Mouse (Mus musculus): ENCODE measurements around the gene Gm49321. TPM values are rescaled to one million over a fixed set of nuclear protein-coding genes. Genes with fewer than 3 reads are reported as not detected.

The Gm49321 gene
- polyA plus RNA-seq (2014; fragmentation: Nextera tagmentation; extraction: Ambion mirVana) = 15.3 and 19.5 TPM in 2 replicates

- Histone ChIP-seq H3K4me2 (ENCODE audit: low read depth, low read length, severe bottlenecking) (no peak within 1 kb of the TSS), H3K27ac (ENCODE audit: low read depth, low read length) (no peak within 1 kb of the TSS), H3K4me1 (replicated peaks; ENCODE audit: control insufficient read depth, insufficient read depth, low read length) (no peaks in the 10 kb centered on the region), H3K9me3 (ENCODE audit: control insufficient read depth, low read length) (no peaks in the 10 kb centered on the region), H3K4me3 (ENCODE audit: low read depth, low read length) (no peak within 1 kb of the TSS), H3K27me3 (ENCODE audit: control insufficient read depth, insufficient read depth, low read length) (no peaks in the 10 kb centered on the region), H3K36me3 (ENCODE audit: control insufficient read depth, insufficient read depth, low read length) (peaks cover 2% of the 10 kb centered on the region), H3K9ac (ENCODE audit: low read length) (no peak within 1 kb of the TSS)
- ATAC-seq (replicated peaks; ENCODE audit: low FRiP score) = no peak
- WGBS = 94% methylated on average over 1 of the region's 1 CpGs
- DNase-seq (ENCODE audit: low spot score) = no peak
Measured at GRCm38 (mm10) chr12:73937353-73937752, at the start of gene Gm49321. Gene Gm49321, plus strand, starts transcription at chr12:73937653.

- DNase-seq (ENCODE audit: low spot score) (no peak), ATAC-seq (replicated peaks; ENCODE audit: low FRiP score) (no peak)
- 90% methylated on average over 8 of the region's 8 CpGs for WGBS
- Histone ChIP-seq H3K27ac (ENCODE audit: low read depth, low read length) (no peak overlapping the region), H3K9ac (ENCODE audit: low read length) (no peak overlapping the region), H3K4me3 (ENCODE audit: low read depth, low read length) (no peak overlapping the region), H3K36me3 (ENCODE audit: control insufficient read depth, insufficient read depth, low read length) (no peaks in the 10 kb centered on the region), H3K4me2 (ENCODE audit: low read depth, low read length, severe bottlenecking) (no peak overlapping the region), H3K9me3 (ENCODE audit: control insufficient read depth, low read length) (no peaks in the 10 kb centered on the region), H3K27me3 (ENCODE audit: control insufficient read depth, insufficient read depth, low read length) (no peaks in the 10 kb centered on the region), H3K4me1 (replicated peaks; ENCODE audit: control insufficient read depth, insufficient read depth, low read length) (no peaks in the 10 kb centered on the region)
Measured at GRCm38 (mm10) chr12:73888003-73888783, 49.3 kb upstream of the Gm49321 start.

GRCm38 (mm10) chr12:73889571-73889970 lies 47.9 kb upstream of the Gm49321 start:
- Histone ChIP-seq H3K4me2 (ENCODE audit: low read depth, low read length, severe bottlenecking) (no peak overlapping the region), H3K27me3 (ENCODE audit: control insufficient read depth, insufficient read depth, low read length) (no peaks in the 10 kb centered on the region), H3K36me3 (ENCODE audit: control insufficient read depth, insufficient read depth, low read length) (no peaks in the 10 kb centered on the region), H3K4me1 (replicated peaks; ENCODE audit: control insufficient read depth, insufficient read depth, low read length) (no peaks in the 10 kb centered on the region), H3K9me3 (ENCODE audit: control insufficient read depth, low read length) (no peaks in the 10 kb centered on the region), H3K9ac (ENCODE audit: low read length) (no peak overlapping the region), H3K27ac (ENCODE audit: low read depth, low read length) (no peak overlapping the region), H3K4me3 (ENCODE audit: low read depth, low read length) (no peak overlapping the region)
- ATAC-seq (replicated peaks; ENCODE audit: low FRiP score) = no peak
- 65% methylated on average over 1 of the region's 1 CpGs for WGBS
- DNase-seq (ENCODE audit: low spot score) = no peak

GRCm38 (mm10) chr12:73890086-73890485 lies 47.4 kb upstream of the Gm49321 start:
- H3K27me3 ChIP-seq (ENCODE audit: control insufficient read depth, insufficient read depth, low read length) = no peaks in the 10 kb centered on the region
- no peak overlapping the region for H3K4me3 ChIP-seq (ENCODE audit: low read depth, low read length)
- DNase-seq (ENCODE audit: low spot score) (no peak), ATAC-seq (replicated peaks; ENCODE audit: low FRiP score) (no peak)
- no peaks in the 10 kb centered on the region for H3K9me3 ChIP-seq (ENCODE audit: control insufficient read depth, low read length)
- no peaks in the 10 kb centered on the region for H3K36me3 ChIP-seq (ENCODE audit: control insufficient read depth, insufficient read depth, low read length)
- no peak overlapping the region for H3K4me2 ChIP-seq (ENCODE audit: low read depth, low read length, severe bottlenecking)
- H3K4me1 ChIP-seq (replicated peaks; ENCODE audit: control insufficient read depth, insufficient read depth, low read length) = no peaks in the 10 kb centered on the region
- WGBS = 80% methylated on average over 3 of the region's 3 CpGs
- H3K9ac ChIP-seq (ENCODE audit: low read length) = no peak overlapping the region
- H3K27ac ChIP-seq (ENCODE audit: low read depth, low read length) = no peak overlapping the region

GRCm38 (mm10) chr12:73892616-73893015 lies 44.8 kb upstream of the Gm49321 start:
- Histone ChIP-seq H3K27me3 (ENCODE audit: control insufficient read depth, insufficient read depth, low read length) (no peaks in the 10 kb centered on the region), H3K4me2 (ENCODE audit: low read depth, low read length, severe bottlenecking) (no peak overlapping the region), H3K27ac (ENCODE audit: low read depth, low read length) (no peak overlapping the region), H3K4me1 (replicated peaks; ENCODE audit: control insufficient read depth, insufficient read depth, low read length) (no peaks in the 10 kb centered on the region), H3K4me3 (ENCODE audit: low read depth, low read length) (no peak overlapping the region), H3K36me3 (ENCODE audit: control insufficient read depth, insufficient read depth, low read length) (no peaks in the 10 kb centered on the region), H3K9me3 (ENCODE audit: control insufficient read depth, low read length) (no peaks in the 10 kb centered on the region), H3K9ac (ENCODE audit: low read length) (no peak overlapping the region)
- ATAC-seq (replicated peaks; ENCODE audit: low FRiP score) (no peak), DNase-seq (ENCODE audit: low spot score) (no peak)
- 64% methylated on average over 3 of the region's 3 CpGs for whole genome bisulfite sequencing

GRCm38 (mm10) chr12:73894838-73895237 lies 42.6 kb upstream of the Gm49321 start:
- no peak for ATAC-seq (replicated peaks; ENCODE audit: low FRiP score)
- Histone ChIP-seq H3K4me3 (ENCODE audit: low read depth, low read length) (no peak overlapping the region), H3K27ac (ENCODE audit: low read depth, low read length) (no peak overlapping the region), H3K27me3 (ENCODE audit: control insufficient read depth, insufficient read depth, low read length) (no peaks in the 10 kb centered on the region), H3K9ac (ENCODE audit: low read length) (no peak overlapping the region), H3K36me3 (ENCODE audit: control insufficient read depth, insufficient read depth, low read length) (no peaks in the 10 kb centered on the region), H3K9me3 (ENCODE audit: control insufficient read depth, low read length) (no peaks in the 10 kb centered on the region), H3K4me1 (replicated peaks; ENCODE audit: control insufficient read depth, insufficient read depth, low read length) (no peaks in the 10 kb centered on the region), H3K4me2 (ENCODE audit: low read depth, low read length, severe bottlenecking) (no peak overlapping the region)
- DNase-seq (ENCODE audit: low spot score) = no peak
- 76% methylated on average over 6 of the region's 6 CpGs for WGBS

- WGBS = 91% methylated on average over 2 of the region's 2 CpGs
- Histone ChIP-seq H3K9me3 (ENCODE audit: control insufficient read depth, low read length) (no peaks in the 10 kb centered on the region), H3K27ac (ENCODE audit: low read depth, low read length) (no peak overlapping the region), H3K4me1 (replicated peaks; ENCODE audit: control insufficient read depth, insufficient read depth, low read length) (no peaks in the 10 kb centered on the region), H3K4me3 (ENCODE audit: low read depth, low read length) (no peak overlapping the region), H3K9ac (ENCODE audit: low read length) (no peak overlapping the region), H3K27me3 (ENCODE audit: control insufficient read depth, insufficient read depth, low read length) (no peaks in the 10 kb centered on the region), H3K36me3 (ENCODE audit: control insufficient read depth, insufficient read depth, low read length) (no peaks in the 10 kb centered on the region), H3K4me2 (ENCODE audit: low read depth, low read length, severe bottlenecking) (no peak overlapping the region)
- DNase-seq (ENCODE audit: low spot score) (no peak), ATAC-seq (replicated peaks; ENCODE audit: low FRiP score) (no peak)
Measured at GRCm38 (mm10) chr12:73895674-73896073, 41.8 kb upstream of the Gm49321 start.

- H3K36me3 ChIP-seq (ENCODE audit: control insufficient read depth, insufficient read depth, low read length) = no peaks in the 10 kb centered on the region
- ATAC-seq (replicated peaks; ENCODE audit: low FRiP score) (no peak), DNase-seq (ENCODE audit: low spot score) (no peak)
- no peak overlapping the region for H3K27ac ChIP-seq (ENCODE audit: low read depth, low read length)
- no peaks in the 10 kb centered on the region for H3K4me1 ChIP-seq (replicated peaks; ENCODE audit: control insufficient read depth, insufficient read depth, low read length)
- H3K9ac ChIP-seq (ENCODE audit: low read length) = no peak overlapping the region
- no peak overlapping the region for H3K4me3 ChIP-seq (ENCODE audit: low read depth, low read length)
- WGBS = 85% methylated on average over 3 of the region's 3 CpGs
- no peaks in the 10 kb centered on the region for H3K9me3 ChIP-seq (ENCODE audit: control insufficient read depth, low read length)
- no peaks in the 10 kb centered on the region for H3K27me3 ChIP-seq (ENCODE audit: control insufficient read depth, insufficient read depth, low read length)
- no peak overlapping the region for H3K4me2 ChIP-seq (ENCODE audit: low read depth, low read length, severe bottlenecking)
Measured at GRCm38 (mm10) chr12:73896471-73896870, 41.0 kb upstream of the Gm49321 start.

- no peaks in the 10 kb centered on the region for H3K9me3 ChIP-seq (ENCODE audit: control insufficient read depth, low read length)
- no peaks in the 10 kb centered on the region for H3K27me3 ChIP-seq (ENCODE audit: control insufficient read depth, insufficient read depth, low read length)
- WGBS = 87% methylated on average over 2 of the region's 2 CpGs
- ATAC-seq (replicated peaks; ENCODE audit: low FRiP score) (no peak), DNase-seq (ENCODE audit: low spot score) (no peak)
- H3K27ac ChIP-seq (ENCODE audit: low read depth, low read length) = no peak overlapping the region
- H3K9ac ChIP-seq (ENCODE audit: low read length) = no peak overlapping the region
- H3K4me2 ChIP-seq (ENCODE audit: low read depth, low read length, severe bottlenecking) = no peak overlapping the region
- no peaks in the 10 kb centered on the region for H3K36me3 ChIP-seq (ENCODE audit: control insufficient read depth, insufficient read depth, low read length)
- H3K4me1 ChIP-seq (replicated peaks; ENCODE audit: control insufficient read depth, insufficient read depth, low read length) = no peaks in the 10 kb centered on the region
- no peak overlapping the region for H3K4me3 ChIP-seq (ENCODE audit: low read depth, low read length)
Measured at GRCm38 (mm10) chr12:73898281-73898680, 39.2 kb upstream of the Gm49321 start.
